Mouse (Mus musculus) limb, embryonic 13.5 days (tissue): ENCODE data around the gene Rasgrp3. TPM values are rescaled to one million over a fixed set of nuclear protein-coding genes. Genes with fewer than 3 reads are reported as not detected.
"Not testable (repeated sequence)": the region's sequence is repeated elsewhere in the genome, so short reads cannot be mapped to it uniquely, and the experiment has no call there.

Experiments
- ATAC-seq: fragments of 200-750 bp; cut with Nextera tagmentation; 2 replicates; pipeline ENCODE4 v1.8.0; 2017; ENCODE audit warnings: low read depth, moderate number of reproducible peaks, moderate TSS enrichment; ENCODE audit not compliant: low FRiP score
- H3K27ac ChIP-seq: fragments of 300-500 bp; sonication (generic); 2 replicates; pipeline ENCODE4 v1.5.1; 2015; ENCODE audit warnings: inconsistent platforms, mild to moderate bottlenecking, moderate library complexity
- H3K27me3 ChIP-seq: fragments of 300-500 bp; sonication (generic); 2 replicates; pipeline ENCODE4 v1.6.1; 2015; ENCODE audit warnings: mild to moderate bottlenecking, inconsistent platforms
- H3K36me3 ChIP-seq: fragments of 300-500 bp; sonication (generic); 2 replicates; pipeline ENCODE4 v1.6.1; 2015; ENCODE audit warnings: inconsistent platforms, mild to moderate bottlenecking, moderate library complexity
- H3K4me1 ChIP-seq: fragments of 300-500 bp; sonication (generic); 2 replicates; pipeline ENCODE4 v1.6.1; 2015; ENCODE audit warnings: inconsistent platforms
- H3K4me2 ChIP-seq: fragments of 300-500 bp; sonication (generic); replicated peaks from 2 replicates; pipeline ENCODE4 v1.6.1; 2015; ENCODE audit warnings: inconsistent platforms, mild to moderate bottlenecking, moderate library complexity
- H3K4me3 ChIP-seq: fragments of 300-500 bp; sonication (generic); 2 replicates; pipeline ENCODE4 v1.5.1; 2015; ENCODE audit warnings: moderate library complexity, mild to moderate bottlenecking, inconsistent platforms
- H3K9ac ChIP-seq: fragments of 300-500 bp; sonication (generic); 2 replicates; pipeline ENCODE4 v1.6.1; 2015; ENCODE audit warnings: mild to moderate bottlenecking, inconsistent platforms
- H3K9me3 ChIP-seq: fragments of 300-500 bp; sonication (generic); 2 replicates; pipeline ENCODE4 v1.6.1; 2016; ENCODE audit warnings: inconsistent platforms
- WGBS: fragments of 180-500 bp; shearing (Covaris S2); methylation state at CpG from one replicate; pipeline ENCODE4 v1.1.7; 2015; 5-methylcytosine and 5-hydroxymethylcytosine counted together
- polyA plus RNA-seq: library from polyadenylated mRNA; unstranded; fragments of >200 nt; fragmentation: Nextera tagmentation; extraction: Ambion mirVana; gene quantifications from 2 replicates; pipeline ENCODE4 v1.2.1, GENCODE M21; 2015

The Rasgrp3 gene
- polyA plus RNA-seq, 1 experiment from 2014 or later = 10.6 TPM

GRCm38 (mm10) chr17:75439062-75439461, 3.4 kb downstream of the Rasgrp3 start:
- H3K4me1 ChIP-seq = 0 out of 2 replicates have a peak, but pooled peaks cover 6% of the 10 kb centered on the region

GRCm38 (mm10) chr17:75440619-75441018, 4.9 kb downstream of the Rasgrp3 start:
- H3K9me3 ChIP-seq = no peaks in the 10 kb centered on the region
- H3K27me3 ChIP-seq = no peaks in the 10 kb centered on the region
- WGBS = 57% methylated on average over 7 of the region's 7 CpGs
- no peak overlapping the region for H3K9ac ChIP-seq
- H3K27ac ChIP-seq = no peak overlapping the region
- H3K36me3 ChIP-seq = no peaks in the 10 kb centered on the region
- 0 out of 2 replicates have a peak, but pooled peaks cover 3% of the 10 kb centered on the region for H3K4me1 ChIP-seq
- no peak overlapping the region for H3K4me2 ChIP-seq
- no peak for ATAC-seq
- no peak overlapping the region for H3K4me3 ChIP-seq

More at GRCm38 (mm10) chr17:75439062-75439461, 3.4 kb downstream of the Rasgrp3 start:
- Histone ChIP-seq H3K9me3 (no peaks in the 10 kb centered on the region), H3K27ac (no peak overlapping the region), H3K9ac (no peak overlapping the region), H3K4me3 (no peak overlapping the region), H3K4me2 (no peak overlapping the region), H3K27me3 (no peaks in the 10 kb centered on the region), H3K36me3 (no peaks in the 10 kb centered on the region)
- no peak for ATAC-seq
- WGBS = 91% methylated on average over 14 of the region's 14 CpGs

GRCm38 (mm10) chr17:75441260-75441830, 5.6 kb downstream of the Rasgrp3 start:
- Histone ChIP-seq H3K36me3 (no peaks in the 10 kb centered on the region), H3K27ac (no peak overlapping the region), H3K27me3 (no peaks in the 10 kb centered on the region), H3K4me1 (no peaks in the 10 kb centered on the region), H3K4me3 (no peak overlapping the region), H3K9ac (no peak overlapping the region), H3K4me2 (no peak overlapping the region), H3K9me3 (no peaks in the 10 kb centered on the region)
- no peak; the same call in 1 of the 2 replicates for ATAC-seq
- 41% methylated on average over 5 of the region's 5 CpGs for WGBS

- Histone ChIP-seq H3K36me3 (no peaks in the 10 kb centered on the region), H3K9me3 (no peaks in the 10 kb centered on the region), H3K27me3 (no peaks in the 10 kb centered on the region), H3K4me2 (no peak overlapping the region), H3K27ac (no peak overlapping the region), H3K9ac (no peak overlapping the region), H3K4me1 (no peaks in the 10 kb centered on the region), H3K4me3 (no peak overlapping the region)
- no peak for ATAC-seq
- whole genome bisulfite sequencing = 93% methylated on average over 8 of the region's 8 CpGs
Measured at GRCm38 (mm10) chr17:75442352-75442751, 6.7 kb downstream of the Rasgrp3 start.

GRCm38 (mm10) chr17:75443064-75443621, 7.4 kb downstream of the Rasgrp3 start:
- no peak overlapping the region for H3K9ac ChIP-seq
- H3K4me1 ChIP-seq = no peaks in the 10 kb centered on the region
- WGBS = 80% methylated on average over 6 of the region's 6 CpGs
- no peaks in the 10 kb centered on the region for H3K27me3 ChIP-seq
- H3K4me2 ChIP-seq = no peak overlapping the region
- no peaks in the 10 kb centered on the region for H3K36me3 ChIP-seq
- ATAC-seq = no peak
- H3K9me3 ChIP-seq = no peaks in the 10 kb centered on the region
- no peak overlapping the region for H3K4me3 ChIP-seq
- H3K27ac ChIP-seq = no peak overlapping the region

GRCm38 (mm10) chr17:75448257-75448656, 12.6 kb downstream of the Rasgrp3 start:
- ATAC-seq = no peak
- no peaks in the 10 kb centered on the region for H3K4me1 ChIP-seq
- H3K9ac ChIP-seq = no peak overlapping the region
- H3K4me3 ChIP-seq = no peak overlapping the region
- H3K27ac ChIP-seq = no peak overlapping the region
- H3K27me3 ChIP-seq = no peaks in the 10 kb centered on the region
- 83% methylated on average over 3 of the region's 3 CpGs for WGBS
- no peaks in the 10 kb centered on the region for H3K36me3 ChIP-seq
- H3K9me3 ChIP-seq = no peaks in the 10 kb centered on the region
- H3K4me2 ChIP-seq = no peak overlapping the region

GRCm38 (mm10) chr17:75449022-75449421, 13.3 kb downstream of the Rasgrp3 start:
- no peak overlapping the region for H3K4me2 ChIP-seq
- no peaks in the 10 kb centered on the region for H3K4me1 ChIP-seq
- no peak overlapping the region for H3K27ac ChIP-seq
- H3K9me3 ChIP-seq = no peaks in the 10 kb centered on the region
- no peak overlapping the region for H3K9ac ChIP-seq
- WGBS = 72% methylated on average over 1 of the region's 1 CpGs
- ATAC-seq = no peak
- H3K4me3 ChIP-seq = no peak overlapping the region
- no peaks in the 10 kb centered on the region for H3K36me3 ChIP-seq
- no peaks in the 10 kb centered on the region for H3K27me3 ChIP-seq

- Histone ChIP-seq H3K9me3 (no peaks in the 10 kb centered on the region), H3K27ac (no peak overlapping the region), H3K4me1 (no peaks in the 10 kb centered on the region), H3K4me2 (no peak overlapping the region), H3K4me3 (no peak overlapping the region), H3K27me3 (no peaks in the 10 kb centered on the region), H3K9ac (no peak overlapping the region), H3K36me3 (no peaks in the 10 kb centered on the region)
- no peak for ATAC-seq
- WGBS = 63% methylated on average over 4 of the region's 4 CpGs
Measured at GRCm38 (mm10) chr17:75452313-75452712, 16.6 kb downstream of the Rasgrp3 start.

GRCm38 (mm10) chr17:75453639-75454038, 17.9 kb downstream of the Rasgrp3 start:
- H3K36me3 ChIP-seq = no peaks in the 10 kb centered on the region

GRCm38 (mm10) chr17:75456096-75456495, 20.4 kb downstream of the Rasgrp3 start:
- 92% methylated on average over 9 of the region's 9 CpGs for WGBS
- not testable (repeated sequence) for H3K27me3 ChIP-seq, H3K4me1 ChIP-seq, H3K27ac ChIP-seq, H3K36me3 ChIP-seq, H3K4me2 ChIP-seq, H3K9me3 ChIP-seq, H3K4me3 ChIP-seq, ATAC-seq, H3K9ac ChIP-seq

More at GRCm38 (mm10) chr17:75453639-75454038, 17.9 kb downstream of the Rasgrp3 start:
- Histone ChIP-seq H3K27ac (no peak overlapping the region), H3K9me3 (no peaks in the 10 kb centered on the region), H3K9ac (no peak overlapping the region), H3K4me2 (no peak overlapping the region), H3K27me3 (no peaks in the 10 kb centered on the region), H3K4me3 (no peak overlapping the region), H3K4me1 (no peaks in the 10 kb centered on the region)
- ATAC-seq = no peak

- Histone ChIP-seq H3K4me3 (no peak overlapping the region), H3K27me3 (peaks cover 7% of the 10 kb centered on the region), H3K4me2 (no peak overlapping the region), H3K27ac (no peak overlapping the region), H3K9ac (no peak overlapping the region), H3K36me3 (no peaks in the 10 kb centered on the region), H3K4me1 (peaks cover 13% of the 10 kb centered on the region), H3K9me3 (no peaks in the 10 kb centered on the region)
- ATAC-seq = no peak
- WGBS = 97% methylated on average over 6 of the region's 6 CpGs
Measured at GRCm38 (mm10) chr17:75460621-75461020, 24.9 kb downstream of the Rasgrp3 start.

- Histone ChIP-seq H3K27ac (no peak overlapping the region), H3K4me2 (no peak overlapping the region), H3K4me3 (no peak overlapping the region), H3K4me1 (peaks cover 13% of the 10 kb centered on the region), H3K36me3 (no peaks in the 10 kb centered on the region), H3K9ac (no peak overlapping the region), H3K27me3 (peaks cover 10% of the 10 kb centered on the region), H3K9me3 (no peaks in the 10 kb centered on the region)
- 90% methylated on average over 1 of the region's 1 CpGs for WGBS
- no peak for ATAC-seq
Measured at GRCm38 (mm10) chr17:75461771-75462170, 26.1 kb downstream of the Rasgrp3 start.

- not testable (repeated sequence) for H3K9ac ChIP-seq, H3K27ac ChIP-seq, H3K4me3 ChIP-seq, ATAC-seq, H3K4me2 ChIP-seq, H3K36me3 ChIP-seq, H3K9me3 ChIP-seq
- 85% methylated on average over 1 of the region's 1 CpGs for WGBS
- Histone ChIP-seq H3K27me3 (peaks cover 10% of the 10 kb centered on the region), H3K4me1 (peaks cover 13% of the 10 kb centered on the region)
Measured at GRCm38 (mm10) chr17:75463223-75463622, 27.5 kb downstream of the Rasgrp3 start.
